8 mouse cellular contexts compared by ENCODE assay signal in the genomic region with DNA sequence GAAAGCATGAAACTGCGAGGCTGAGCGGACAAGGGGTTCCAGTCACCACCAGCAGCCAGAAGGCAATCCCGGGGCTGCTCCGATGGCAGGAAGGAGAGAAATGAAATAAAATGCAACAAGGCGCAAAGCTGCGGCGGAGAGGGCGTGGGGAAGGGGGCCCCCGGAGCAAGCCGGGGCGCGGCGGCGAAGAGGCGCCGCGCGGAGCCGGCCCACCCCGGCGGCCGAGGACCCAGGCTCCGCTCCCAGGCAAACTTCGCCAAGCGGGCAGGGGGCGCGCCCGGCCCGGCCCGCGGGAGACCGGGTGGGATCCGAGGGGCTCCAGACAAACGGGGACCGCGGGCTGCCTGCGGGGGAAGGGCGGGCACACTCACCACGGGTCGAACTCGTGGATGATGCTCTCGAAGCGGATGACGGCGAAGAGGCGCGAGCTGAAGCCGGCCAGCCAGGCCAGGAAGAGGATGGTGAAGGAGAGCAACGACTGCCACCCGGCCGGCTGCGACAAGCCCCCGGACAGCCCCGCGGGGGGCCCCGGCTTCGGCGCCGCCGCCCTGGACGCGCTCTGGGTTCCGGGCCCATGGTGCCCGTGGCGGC. TPM values are rescaled to one million over a fixed set of nuclear protein-coding genes. Genes with fewer than 3 reads are reported as not detected.
A peak's percentile ranks its signal among the peaks of the same experiment; 100 is the strongest.
DNase-seq lines count a peak whose midpoint lies in the region; ATAC-seq and TF ChIP-seq lines count a peak whose summit lies in the region.

No protein-coding gene starts in this region.

- DNase-seq in kidney, postnatal 0 days (ENCODE audit: low spot score) = peak; percentile 49
- DNase-seq in kidney, adult 9 months = no peak
- peak; percentile 33 for DNase-seq in MN1 (ENCODE audit: low spot score)
- peak; percentile 19 for DNase-seq in embryonic facial prominence, embryonic 14.5 days (ENCODE audit: low spot score)
- peak; percentile 30 for DNase-seq in midbrain, postnatal 0 days (ENCODE audit: low spot score)
- DNase-seq in layer of hippocampus, postnatal 36 days = no peak
- no peak for DNase-seq in right cerebral cortex, postnatal 36 days (ENCODE audit: low spot score in 2 of 2)

- peaks cover 18% of the 10 kb centered on the region; the same call in 1 of the 2 replicates for H3K4me1 ChIP-seq in kidney, postnatal 0 days (replicated peaks; ENCODE audit: insufficient read depth, low read length)
- H3K4me1 ChIP-seq in embryonic facial prominence, embryonic 14.5 days (ENCODE audit: control insufficient read depth, insufficient read depth, low read length) = peaks cover 34% of the 10 kb centered on the region
- H3K4me1 ChIP-seq in limb, embryonic 13.5 days = peaks cover 39% of the 10 kb centered on the region
- H3K4me1 ChIP-seq in midbrain, postnatal 0 days (ENCODE audit: insufficient read depth, low read length) = peaks cover 9% of the 10 kb centered on the region; the same call in 1 of the 2 replicates

- no peaks in the 10 kb centered on the region for H3K27me3 ChIP-seq in kidney, postnatal 0 days (ENCODE audit: insufficient read depth, low read length)
- no peaks in the 10 kb centered on the region for H3K27me3 ChIP-seq in embryonic facial prominence, embryonic 14.5 days (replicated peaks; ENCODE audit: control insufficient read depth, insufficient read depth, low read length)
- no peaks in the 10 kb centered on the region for H3K27me3 ChIP-seq in limb, embryonic 13.5 days
- H3K27me3 ChIP-seq in midbrain, postnatal 0 days (ENCODE audit: insufficient read depth, low read length) = no peaks in the 10 kb centered on the region

- H3K9ac ChIP-seq in kidney, postnatal 0 days (ENCODE audit: low read depth, low read length) = peak overlapping the region; percentile 96
- peak overlapping the region; percentile 99 for H3K9ac ChIP-seq in embryonic facial prominence, embryonic 14.5 days (ENCODE audit: low read depth, low read length)
- H3K9ac ChIP-seq in limb, embryonic 13.5 days = peak overlapping the region; percentile 99
- peak overlapping the region; percentile 95 for H3K9ac ChIP-seq in midbrain, postnatal 0 days (replicated peaks; ENCODE audit: low read length, poor library complexity, severe bottlenecking)

- H3K27ac ChIP-seq in kidney, postnatal 0 days = peak overlapping the region; percentile 96
- H3K27ac ChIP-seq in embryonic facial prominence, embryonic 14.5 days (replicated peaks; ENCODE audit: low read depth, low read length) = peak overlapping the region; percentile 93
- H3K27ac ChIP-seq in limb, embryonic 13.5 days = peak overlapping the region; percentile 96
- H3K27ac ChIP-seq in midbrain, postnatal 0 days (ENCODE audit: low read depth, low read length) = peak overlapping the region; percentile 94

- peak; percentile 1; the same call in 1 of the 2 replicates for ATAC-seq in kidney, postnatal 0 days (replicated peaks; ENCODE audit: low FRiP score, low read depth)
- 0 out of 2 replicates have a peak, but pooled peaks have one; percentile 0 for ATAC-seq in embryonic facial prominence, embryonic 14.5 days (ENCODE audit: low read depth)
- ATAC-seq in limb, embryonic 13.5 days (ENCODE audit: low FRiP score, low read depth) = no peak
- peak; percentile 11; the same call in 1 of the 2 replicates for ATAC-seq in midbrain, postnatal 0 days (ENCODE audit: low FRiP score)

- under 1% methylated on average over 63 of the region's 65 CpGs for WGBS in kidney, postnatal 0 days
- 0% methylated on average over 28 of the region's 65 CpGs for WGBS in embryonic facial prominence, embryonic 14.5 days
- WGBS in limb, embryonic 13.5 days = under 1% methylated on average over 63 of the region's 65 CpGs
- 1% methylated on average over 52 of the region's 65 CpGs for WGBS in midbrain, postnatal 0 days

- H3K4me3 ChIP-seq in kidney, postnatal 0 days (replicated peaks; ENCODE audit: low read depth, low read length) = peak overlapping the region; percentile 98
- peak overlapping the region; percentile 95 for H3K4me3 ChIP-seq in embryonic facial prominence, embryonic 14.5 days (ENCODE audit: low read depth, low read length)
- peak overlapping the region; percentile 97 for H3K4me3 ChIP-seq in limb, embryonic 13.5 days
- H3K4me3 ChIP-seq in midbrain, postnatal 0 days (ENCODE audit: low read depth, low read length) = peak overlapping the region; percentile 99

- H3K9me3 ChIP-seq in kidney, postnatal 0 days (replicated peaks; ENCODE audit: low read length) = no peaks in the 10 kb centered on the region
- no peaks in the 10 kb centered on the region for H3K9me3 ChIP-seq in embryonic facial prominence, embryonic 14.5 days (ENCODE audit: control insufficient read depth, low read length)
- H3K9me3 ChIP-seq in limb, embryonic 13.5 days = no peaks in the 10 kb centered on the region
- no peaks in the 10 kb centered on the region for H3K9me3 ChIP-seq in midbrain, postnatal 0 days (ENCODE audit: low read length)

- H3K4me2 ChIP-seq in kidney, postnatal 0 days (ENCODE audit: low read length) = peak overlapping the region; percentile 80
- peak overlapping the region; percentile 78 for H3K4me2 ChIP-seq in embryonic facial prominence, embryonic 14.5 days (ENCODE audit: low read depth, low read length)
- peak overlapping the region; percentile 74 for H3K4me2 ChIP-seq in limb, embryonic 13.5 days (replicated peaks)
- H3K4me2 ChIP-seq in midbrain, postnatal 0 days (ENCODE audit: low read depth, low read length, poor library complexity, severe bottlenecking) = peak overlapping the region; percentile 67

- no peaks in the 10 kb centered on the region for H3K36me3 ChIP-seq in kidney, postnatal 0 days (ENCODE audit: insufficient read depth, low read length)
- no peaks in the 10 kb centered on the region for H3K36me3 ChIP-seq in embryonic facial prominence, embryonic 14.5 days (ENCODE audit: control insufficient read depth, insufficient read depth, low read length)
- H3K36me3 ChIP-seq in limb, embryonic 13.5 days = no peaks in the 10 kb centered on the region
- no peaks in the 10 kb centered on the region for H3K36me3 ChIP-seq in midbrain, postnatal 0 days (ENCODE audit: insufficient read depth, low read length)

- no peak for TF ChIP-seq CTCF in kidney, postnatal 0 days (IDR thresholded peaks at IDR 0.05; ENCODE audit: low read depth)
- TF ChIP-seq CTCF in midbrain, postnatal 0 days (IDR thresholded peaks at IDR 0.05) = no peak

RNA-seq across cellular contexts. Expression of a gene that starts 0.7 kb away (rescaled TPM):
- polyA plus RNA-seq in kidney, postnatal 0 days (2015; fragmentation: Nextera tagmentation; extraction: Ambion mirVana) = 72.0 and 75.4 TPM in 2 replicates
- polyA plus RNA-seq in embryonic facial prominence, embryonic 14.5 days (2014; fragmentation: Nextera tagmentation; extraction: Ambion mirVana) = 115 and 116 TPM in 2 replicates
- 90.3 and 99.9 TPM in 2 replicates for polyA plus RNA-seq in limb, embryonic 13.5 days (2015; fragmentation: Nextera tagmentation; extraction: Ambion mirVana)
- 93.4 and 94.0 TPM in 2 replicates for total RNA-seq in midbrain, postnatal 0 days (2014; rRNA removed)
- polyA plus RNA-seq in midbrain, postnatal 0 days (2015; fragmentation: Nextera tagmentation; extraction: Ambion mirVana) = 50.9 and 56.6 TPM in 2 replicates
- total RNA-seq in layer of hippocampus, postnatal 36 days (2021) = 10 to 100 TPM; 85.0 to 87.8 TPM

Comparison
In these comparisons a context has a peak if more than half of its experiments do, and no peak if none do; other contexts are left out.
1. DNase-seq: peak in kidney, postnatal 0 days (single experiment), MN1 (single experiment), embryonic facial prominence, embryonic 14.5 days (single experiment) and midbrain, postnatal 0 days (single experiment); none in kidney, adult 9 months (single experiment), layer of hippocampus, postnatal 36 days (0 of 2) and right cerebral cortex, postnatal 36 days (0 of 2).
2. Peak in every context shown above with its lines, with median percentiles within 50 percentile points of each other: H3K27ac ChIP-seq, H3K4me2 ChIP-seq, H3K4me3 ChIP-seq and H3K9ac ChIP-seq.